Mouse (Mus musculus) embryo, embryonic 10 days (tissue): ENCODE results near the gene Angptl7.

ENCODE experiments used
- DNase-seq: peaks from one replicate; pipeline ENCODE4 v3.0.0-alpha.2; 2015; ENCODE audit warnings: low spot score

Angptl7 gene

DNA sequence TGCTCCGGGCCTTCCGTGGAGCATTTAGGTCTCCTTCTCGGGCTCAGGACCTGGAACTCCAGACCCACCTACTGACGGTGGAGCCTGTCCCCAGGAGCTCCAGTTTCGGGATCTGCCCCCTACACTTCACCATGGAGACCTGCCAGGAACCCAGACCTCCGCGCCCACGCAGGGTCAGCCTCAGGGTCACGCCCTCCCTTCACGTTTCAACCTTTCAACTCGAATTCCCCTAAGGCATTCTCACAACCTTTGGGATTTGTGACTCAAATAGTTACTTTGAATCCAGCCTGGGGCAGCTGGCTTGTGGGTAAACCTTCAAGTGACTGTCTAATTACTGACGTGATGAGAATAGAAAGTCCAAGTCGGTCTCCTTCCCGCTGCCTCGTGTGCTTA lies 51.4 kb downstream of the Angptl7 start:
- DNase-seq = peak; percentile 58

- peak; percentile 99 for DNase-seq
Observed at GRCm38 (mm10) chr4:148448179-148448852, 51.9 kb downstream of the Angptl7 start, which contains the start of gene Mtor. Gene Mtor (plus strand): TSS chr4:148448611.
